Mouse (Mus musculus) retina, embryonic 14.5 days (tissue): Measurements from ENCODE around the gene Msi2.
A peak's percentile ranks its signal among the peaks of the same experiment; 100 is the strongest.

Source experiments
- DNase-seq: peaks from one replicate; pipeline ENCODE4 v3.0.0-alpha.2; 2015; ENCODE audit warnings: low spot score

The Msi2 gene

DNA sequence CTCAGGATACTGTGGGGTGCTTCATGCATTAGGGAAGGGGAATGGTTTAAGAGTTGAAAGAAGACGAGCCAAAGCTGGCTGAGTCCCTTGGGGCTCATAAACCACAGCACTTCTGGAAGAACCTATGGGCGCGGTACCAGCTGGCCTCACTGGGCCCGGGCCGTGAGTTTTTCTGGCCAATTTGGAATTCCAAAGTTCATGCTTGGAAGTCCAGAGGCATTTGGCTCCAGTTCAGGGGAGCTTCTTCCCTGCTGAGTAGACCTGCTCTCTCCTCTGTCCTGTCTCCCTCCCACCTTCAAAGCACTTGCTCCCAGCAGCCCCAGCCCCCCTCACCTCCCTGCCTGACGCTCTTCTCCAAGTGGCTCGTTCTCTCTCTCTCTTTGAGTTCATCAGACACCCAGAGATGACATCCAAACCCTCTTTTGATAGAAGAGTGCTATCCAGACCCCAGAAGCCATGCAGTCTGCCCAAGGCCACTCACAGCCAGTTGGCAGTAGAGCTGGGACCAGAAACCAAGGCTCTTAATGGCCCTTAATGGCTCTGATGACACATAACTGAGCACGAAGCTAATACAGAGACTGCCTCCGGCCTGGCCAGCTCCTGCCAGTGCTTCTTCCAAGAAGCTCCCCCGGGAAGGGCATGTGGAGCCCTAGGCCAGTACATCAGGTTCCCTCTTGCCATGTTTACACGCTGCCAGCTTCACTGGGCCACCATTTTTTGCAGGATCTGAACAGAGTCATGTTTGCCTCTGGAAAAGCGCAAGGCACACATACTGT lies 204.0 kb downstream of the Msi2 start:
- no peak for DNase-seq

- DNase-seq: peak; percentile 79
Observed at GRCm38 (mm10) chr11:88512580-88512979, 205.7 kb downstream of the Msi2 start.

GRCm38 (mm10) chr11:88510282-88510850 lies 207.9 kb downstream of the Msi2 start:
- DNase-seq: no peak

GRCm38 (mm10) chr11:88509464-88509863 lies 208.8 kb downstream of the Msi2 start:
- DNase-seq: no peak

DNA sequence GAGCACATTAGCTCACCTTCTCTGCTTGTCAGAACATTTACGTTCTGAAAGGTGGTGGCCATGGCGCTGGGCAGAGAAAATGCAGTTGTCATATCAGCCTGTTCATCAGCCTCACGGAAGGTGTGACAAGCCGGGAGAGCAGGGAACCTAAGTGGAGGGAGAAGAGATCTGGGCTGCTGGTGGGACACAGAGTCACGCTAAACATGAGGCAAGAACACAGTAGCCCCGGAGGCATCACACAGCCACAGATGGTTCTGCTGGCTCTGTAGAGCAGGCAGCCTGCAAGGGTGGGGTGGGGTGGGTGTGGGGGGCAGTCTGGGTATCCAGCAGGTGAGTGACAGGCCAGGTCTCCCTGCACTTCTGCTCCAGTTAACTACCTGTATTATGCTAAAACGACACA lies 210.2 kb downstream of the Msi2 start:
- no peak for DNase-seq

DNA sequence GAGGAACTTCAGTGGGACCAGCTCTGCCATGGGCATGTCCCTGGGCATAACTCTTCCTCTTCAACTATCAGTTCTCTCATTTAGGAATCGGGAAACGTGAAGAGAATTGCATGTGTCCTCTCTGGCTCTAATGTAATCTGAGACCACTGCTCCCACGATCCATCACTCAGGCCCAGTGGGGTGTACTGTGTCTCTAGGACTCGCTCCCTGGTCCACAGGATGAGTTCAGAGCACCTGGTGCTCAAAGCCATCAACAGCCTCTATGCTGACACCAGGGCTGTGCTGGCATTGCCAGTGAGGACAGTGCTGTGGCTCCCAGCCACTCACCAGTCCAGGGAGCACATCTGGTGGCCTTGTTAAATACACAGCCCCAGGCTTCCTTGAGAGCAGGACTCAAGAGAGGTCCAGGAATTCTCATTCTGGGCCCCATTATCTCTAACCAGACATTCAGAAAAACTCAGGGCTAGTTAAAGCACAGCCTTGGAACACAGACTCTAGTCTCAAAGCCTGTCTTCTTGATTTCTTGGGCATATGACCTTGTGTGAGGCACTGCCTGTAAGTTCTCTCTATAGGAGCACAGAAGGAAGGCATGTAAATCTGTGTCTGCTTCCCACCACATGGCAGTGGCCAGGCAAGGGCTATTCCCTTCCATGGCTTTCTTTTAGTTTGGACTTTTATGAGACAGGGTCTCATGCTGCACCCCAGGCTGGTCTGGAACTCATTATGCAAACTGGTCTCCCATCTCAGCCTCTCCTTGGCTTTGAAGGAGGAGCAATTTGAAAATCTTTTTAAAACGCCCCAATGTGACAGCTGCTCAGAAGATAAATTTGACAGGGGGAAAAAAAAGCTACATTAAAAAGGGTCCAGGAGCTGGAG lies 211.5 kb downstream of the Msi2 start:
- peak; percentile 62 for DNase-seq

DNA sequence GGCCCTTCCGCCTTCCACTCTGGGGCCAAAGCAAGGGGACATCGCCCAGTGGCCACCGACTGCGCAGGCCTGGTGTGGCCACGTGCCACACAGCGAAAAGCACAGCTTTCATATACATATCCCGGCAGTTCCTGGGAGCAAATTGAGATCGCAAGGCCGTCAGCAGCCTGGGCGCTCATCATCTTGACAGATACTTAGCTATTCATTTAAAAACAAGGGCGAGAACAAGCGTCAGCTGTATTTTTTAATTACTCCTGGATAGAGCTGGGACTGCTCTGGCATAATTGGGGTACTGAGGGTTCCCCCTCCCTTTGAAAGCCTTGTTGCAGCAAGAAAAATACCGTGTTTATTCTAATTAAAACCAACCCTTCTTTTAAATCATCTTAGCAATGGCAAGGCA lies 212.2 kb downstream of the Msi2 start:
- peak; percentile 85 for DNase-seq

GRCm38 (mm10) chr11:88502566-88502965 lies 215.7 kb downstream of the Msi2 start:
- DNase-seq: no peak

- DNase-seq: no peak
Observed at GRCm38 (mm10) chr11:88498491-88498890, 219.8 kb downstream of the Msi2 start.

DNA sequence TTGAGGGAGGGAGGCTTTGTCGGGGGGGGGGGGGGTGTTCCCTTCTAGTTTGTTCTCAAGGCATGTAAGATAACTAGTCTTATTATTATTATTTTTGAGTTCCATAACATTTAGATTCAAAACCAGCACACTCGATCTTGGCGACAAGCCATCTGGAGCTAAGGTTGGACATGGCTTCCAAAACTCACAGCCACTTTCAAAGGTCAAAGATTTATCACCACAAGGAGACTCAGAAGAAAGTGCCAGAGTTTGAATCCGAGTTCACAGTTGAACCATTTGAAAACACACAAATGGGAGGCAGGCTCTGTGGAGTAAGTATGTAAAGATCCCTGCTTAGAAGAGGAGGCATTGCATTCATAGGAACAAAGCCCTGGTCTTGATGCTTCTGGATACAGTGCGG lies 221.9 kb downstream of the Msi2 start:
- no peak for DNase-seq

DNA sequence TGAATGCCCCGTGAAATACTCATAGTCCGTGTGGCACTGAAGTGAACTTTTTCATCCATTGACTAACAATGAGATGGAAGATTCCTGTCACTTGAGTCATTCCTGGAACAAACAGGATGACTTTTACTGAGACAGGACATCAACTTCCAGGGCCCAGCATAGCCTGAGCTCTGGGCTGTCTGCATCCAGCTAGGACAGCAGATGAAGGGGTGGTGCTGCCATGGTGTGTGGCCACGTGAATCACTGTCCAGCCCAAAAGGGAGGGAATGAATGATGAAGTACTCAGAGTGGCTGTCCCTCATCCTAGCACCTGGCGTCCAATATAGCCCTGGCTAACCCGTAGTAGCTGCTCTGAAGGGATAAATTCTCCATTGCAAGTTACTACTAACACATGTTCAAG lies 222.6 kb downstream of the Msi2 start:
- no peak for DNase-seq

DNA sequence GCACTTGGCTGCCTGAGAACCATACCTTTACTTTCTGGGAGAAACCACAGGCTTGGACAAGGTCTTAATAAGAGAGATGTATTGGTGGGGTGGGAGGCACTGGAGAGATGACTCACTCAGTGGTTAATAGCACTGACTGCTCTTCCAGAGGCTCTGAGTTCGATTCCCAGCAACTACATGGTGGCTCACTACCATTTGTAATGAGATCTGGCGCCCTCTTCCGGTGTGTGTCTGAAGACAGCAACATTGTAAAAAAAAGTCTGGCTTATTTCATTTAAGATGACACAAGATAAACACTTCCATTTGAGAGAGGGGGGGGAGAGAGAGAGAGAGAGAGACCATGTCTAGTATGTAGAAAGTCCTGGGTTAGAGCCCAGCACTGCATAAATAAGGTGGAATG lies 223.3 kb downstream of the Msi2 start:
- DNase-seq: no peak

DNA sequence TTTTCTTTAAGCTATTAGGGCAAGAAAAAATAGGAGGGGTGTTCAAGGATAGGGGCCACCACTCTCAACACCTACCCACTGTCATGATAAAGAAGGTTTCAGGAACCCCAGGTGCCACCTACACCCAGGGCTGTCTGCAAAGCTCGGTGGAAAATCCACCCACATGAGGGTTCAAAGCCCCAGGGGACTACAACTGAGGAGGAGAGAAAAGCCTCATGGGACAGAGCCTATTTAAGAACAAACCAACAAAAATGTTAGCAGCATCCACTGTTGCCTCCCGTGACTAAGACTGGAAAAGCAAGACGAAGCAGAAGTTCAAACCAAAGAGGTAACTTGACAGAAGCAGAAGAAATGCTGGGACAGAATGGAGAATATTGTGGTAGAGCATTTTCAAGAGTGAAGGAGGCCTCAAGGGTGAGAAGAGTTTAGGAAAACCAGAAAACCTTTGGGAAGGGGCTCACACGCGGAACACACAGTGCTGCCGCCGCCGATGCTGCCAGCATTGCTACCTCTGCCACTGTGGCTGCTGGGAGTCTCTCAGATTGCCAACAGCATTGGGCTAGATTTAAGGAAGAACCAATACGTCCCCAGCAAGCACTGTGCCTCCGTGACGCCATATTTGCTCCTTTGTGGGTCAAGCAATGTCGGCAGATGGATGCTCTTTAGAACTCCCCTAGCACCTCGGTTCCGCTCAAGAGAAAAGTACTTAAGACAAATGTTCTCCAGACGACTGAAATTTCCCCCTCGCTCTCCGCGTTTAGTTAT lies 224.3 kb downstream of the Msi2 start:
- no peak for DNase-seq

GRCm38 (mm10) chr11:88492585-88492984 lies 225.7 kb downstream of the Msi2 start:
- no peak for DNase-seq

GRCm38 (mm10) chr11:88489985-88490384 lies 228.3 kb downstream of the Msi2 start:
- no peak for DNase-seq

DNA sequence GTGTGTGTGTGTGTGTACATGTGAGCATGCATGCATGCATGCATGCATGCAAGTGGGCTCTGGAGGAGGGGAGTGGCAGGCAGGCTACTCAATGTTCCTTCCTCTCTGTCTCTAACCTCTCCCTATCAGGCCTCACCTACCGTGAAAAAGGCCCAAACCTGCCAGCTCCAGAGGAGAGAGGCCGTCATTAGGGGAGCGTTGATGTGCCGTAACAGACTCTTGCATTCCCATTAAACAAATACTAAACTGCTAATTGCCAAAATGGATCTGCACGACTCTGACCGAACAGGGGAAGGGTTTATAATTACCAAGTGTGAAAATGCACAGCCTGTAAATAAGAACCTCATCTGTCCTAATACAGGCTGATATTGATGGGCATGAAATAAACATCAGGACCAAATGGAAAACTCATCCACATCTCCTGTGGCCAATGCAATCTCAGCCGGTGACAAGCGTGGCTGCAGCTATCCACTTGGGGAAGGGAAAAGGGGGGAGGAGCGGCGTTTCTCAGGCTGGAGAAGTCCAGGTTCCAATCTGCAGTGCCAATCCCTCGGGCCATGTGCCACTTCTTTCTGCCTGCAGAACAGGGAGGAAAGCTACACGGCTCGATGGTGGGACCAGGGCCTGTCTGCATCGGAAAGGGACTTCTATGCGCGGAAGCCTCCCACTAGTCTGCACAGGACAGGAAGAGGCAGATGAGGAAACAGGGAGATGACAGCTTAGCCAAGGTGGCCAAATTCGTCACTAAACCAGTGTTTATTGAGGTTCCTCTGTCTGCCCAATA lies 229.2 kb downstream of the Msi2 start:
- peak; percentile 44 for DNase-seq

DNA sequence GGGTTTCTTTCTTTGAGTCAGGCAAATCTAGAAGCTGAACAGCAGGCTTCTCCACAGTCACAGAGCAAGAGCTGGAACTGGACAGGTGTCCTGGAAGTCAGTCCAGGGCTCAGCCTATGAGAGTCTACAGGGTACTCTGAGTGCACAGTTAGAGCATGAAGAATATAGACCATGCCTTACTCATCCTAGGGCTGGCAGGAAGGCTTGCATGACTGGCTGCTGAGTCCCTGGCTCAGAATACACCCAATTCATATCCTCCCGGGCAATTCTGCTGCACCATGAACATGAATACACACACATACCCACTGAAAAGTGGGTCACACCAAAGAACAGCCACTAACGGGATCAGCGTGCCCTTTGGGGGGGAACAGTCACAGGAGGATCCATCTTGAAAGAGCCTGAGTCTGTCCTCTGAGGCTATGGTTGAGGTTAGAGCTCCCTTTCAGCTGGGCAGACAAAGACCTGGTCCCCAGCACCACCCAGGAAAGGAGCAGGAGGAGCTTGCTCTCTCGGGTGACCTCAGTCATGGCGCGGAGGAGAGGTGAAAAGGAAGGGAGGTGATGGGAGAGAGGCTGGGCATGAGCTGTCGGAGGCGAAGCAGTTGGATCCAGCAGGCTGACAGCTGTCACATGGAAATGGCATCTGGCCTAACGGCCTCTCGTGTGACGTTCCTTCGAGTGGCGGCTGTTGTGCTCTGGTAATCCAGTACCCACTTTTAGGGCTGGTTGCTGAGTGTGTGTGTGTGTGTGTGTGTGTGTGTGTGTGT lies 230.0 kb downstream of the Msi2 start:
- peak; percentile 76 for DNase-seq

GRCm38 (mm10) chr11:88485987-88486386 lies 232.3 kb downstream of the Msi2 start:
- DNase-seq: peak; percentile 56

GRCm38 (mm10) chr11:88485088-88485487 lies 233.2 kb downstream of the Msi2 start:
- DNase-seq: no peak

- no peak for DNase-seq
Observed at GRCm38 (mm10) chr11:88484047-88484446, 234.3 kb downstream of the Msi2 start.

DNA sequence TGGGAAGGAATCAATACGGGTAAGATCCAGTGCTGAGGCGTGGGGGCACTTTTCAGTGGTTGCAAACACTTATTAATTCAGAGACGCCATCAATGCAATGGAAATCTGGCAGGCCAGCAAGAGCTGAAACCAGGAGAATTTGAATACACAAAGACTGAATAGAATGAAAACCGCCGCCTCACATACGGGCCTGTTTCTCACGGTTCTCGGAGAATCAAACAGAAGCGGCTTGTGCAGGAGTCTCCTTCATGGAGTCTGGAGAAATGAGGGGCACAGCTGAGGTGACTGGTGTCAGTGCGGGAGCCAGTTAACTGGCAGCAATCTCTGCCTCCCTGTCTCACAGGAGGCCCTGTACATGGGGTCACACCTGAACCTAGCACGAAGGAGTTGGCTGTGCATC lies 235.7 kb downstream of the Msi2 start:
- no peak for DNase-seq
